Mouse (Mus musculus) bone marrow, adult 2 months (tissue): Measurements from ENCODE around the gene Mgat4e. TPM values are rescaled to one million over a fixed set of nuclear protein-coding genes. Genes with fewer than 3 reads are reported as not detected.

Source experiments
- H3K27ac ChIP-seq: fragments of 200-500 bp; 2 replicates; pipeline ENCODE4 v1.5.1; 2012; ENCODE audit warnings: low read depth, mild to moderate bottlenecking, control low read depth, inconsistent platforms, low read length; ENCODE audit not compliant: control insufficient read depth, poor library complexity, insufficient read depth
- H3K4me1 ChIP-seq: fragments of 200-500 bp; 2 replicates; pipeline ENCODE4 v1.6.1; 2011; ENCODE audit warnings: low read length; ENCODE audit not compliant: control insufficient read depth, insufficient read depth
- H3K4me3 ChIP-seq: fragments of 200-500 bp; replicated peaks from 2 replicates; pipeline ENCODE3; 2011; ENCODE audit warnings: mild to moderate bottlenecking, low read depth, low read length, control low read depth; ENCODE audit not compliant: control insufficient read depth
- CTCF ChIP-seq: fragments of 200-500 bp; IDR thresholded peaks from 2 replicates; pipeline ENCODE4 v1.5.1; 2011; ENCODE audit warnings: low read length, control low read depth; ENCODE audit not compliant: control insufficient read depth, insufficient read depth
- POLR2A ChIP-seq: fragments of 200-500 bp; IDR thresholded peaks from 2 replicates; pipeline ENCODE4 v1.6.1; 2011; ENCODE audit warnings: low read depth, mild to moderate bottlenecking, control low read depth, low read length, borderline replicate concordance; ENCODE audit not compliant: control insufficient read depth
- WGBS: fragments of 180-500 bp; shearing (Covaris S2); methylation state at CpG from one replicate; pipeline ENCODE4 v1.1.7; 2018; 5-methylcytosine and 5-hydroxymethylcytosine counted together
- polyA plus RNA-seq: library from polyadenylated mRNA; stranded (reverse); fragments of >200 nt; gene quantifications from 2 replicates; pipeline ENCODE4 v1.2.4, GENCODE M21; 2011; ENCODE audit warnings: low replicate concordance; ENCODE audit not compliant: missing spikeins, insufficient read depth, insufficient read length

Gene Mgat4e
- polyA plus RNA-seq: not detected in 2 replicates

GRCm38 (mm10) chr1:134549632-134550132 is at the start of gene Mgat4e:
Gene Mgat4e, minus strand, starts transcription at chr1:134549682.
- Histone ChIP-seq H3K4me3 (no peak within 1 kb of the TSS), H3K27ac (no peak within 1 kb of the TSS), H3K4me1 (no peaks in the 10 kb centered on the region)
- TF ChIP-seq POLR2A (no peak), CTCF (no peak)
- WGBS: 24% methylated on average over 7 of the region's 7 CpGs

GRCm38 (mm10) chr1:134597339-134598054 is 48.0 kb upstream of the Mgat4e start:
- TF ChIP-seq POLR2A (no peak), CTCF (no peak)
- H3K4me3 ChIP-seq: no peak overlapping the region
- 20% methylated on average over 9 of the region's 9 CpGs for WGBS
- no peaks in the 10 kb centered on the region; the same call in 1 of the 2 replicates for H3K4me1 ChIP-seq
- H3K27ac ChIP-seq: no peak overlapping the region

DNA sequence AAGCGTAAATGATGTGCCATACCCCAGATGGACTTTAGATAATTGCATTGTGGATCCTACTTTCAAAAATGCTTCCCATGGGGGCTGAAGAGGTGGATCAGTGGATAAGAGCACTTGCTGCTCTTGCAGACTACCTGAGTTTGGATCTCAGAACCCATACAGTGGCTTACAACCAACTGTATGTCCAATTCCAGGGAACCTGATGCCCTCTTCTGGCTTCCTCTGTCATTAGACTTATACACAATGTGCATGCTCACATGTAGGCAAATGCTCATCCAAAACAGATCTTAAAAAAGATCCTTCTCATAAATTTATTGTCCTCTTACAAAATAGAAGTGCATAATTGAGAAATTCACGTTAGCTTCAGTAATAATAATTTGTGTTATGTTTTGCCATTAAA is 42.3 kb upstream of the Mgat4e start:
- Histone ChIP-seq H3K4me1 (no peaks in the 10 kb centered on the region), H3K27ac (no peak overlapping the region), H3K4me3 (no peak overlapping the region)
- 82% methylated on average over 2 of the region's 2 CpGs for WGBS
- TF ChIP-seq CTCF (no peak), POLR2A (no peak)

DNA sequence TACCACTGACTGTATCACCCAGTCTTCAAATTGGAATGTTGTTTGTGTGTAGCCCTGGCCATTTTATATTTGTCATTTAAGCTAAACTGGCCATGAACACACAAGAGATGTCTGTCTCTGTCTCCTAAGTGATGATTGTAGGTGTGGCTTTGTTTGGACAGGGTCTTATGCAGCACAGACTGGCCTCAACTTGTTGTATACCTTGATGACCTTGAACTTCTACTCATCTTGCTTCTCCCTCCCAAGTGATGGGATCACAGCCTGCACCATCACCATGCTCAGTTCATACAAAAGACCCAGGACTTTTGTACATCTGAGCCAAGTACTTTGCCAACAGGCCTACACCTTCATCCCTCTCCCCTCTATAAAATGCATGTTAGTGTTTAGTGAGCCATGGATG is 40.2 kb upstream of the Mgat4e start:
- H3K4me1 ChIP-seq: no peaks in the 10 kb centered on the region
- H3K4me3 ChIP-seq: no peak overlapping the region
- TF ChIP-seq POLR2A (no peak), CTCF (no peak)

GRCm38 (mm10) chr1:134583560-134583959 is 34.1 kb upstream of the Mgat4e start:
- H3K27ac ChIP-seq: no peak overlapping the region
- H3K4me1 ChIP-seq: no peaks in the 10 kb centered on the region
- TF ChIP-seq CTCF: no peak
- TF ChIP-seq POLR2A: no peak
- WGBS: 32% methylated on average over 3 of the region's 3 CpGs
- H3K4me3 ChIP-seq: no peak overlapping the region

More for the DNA sequence above, 40.2 kb upstream of the Mgat4e start:
- H3K27ac ChIP-seq: no peak overlapping the region

DNA sequence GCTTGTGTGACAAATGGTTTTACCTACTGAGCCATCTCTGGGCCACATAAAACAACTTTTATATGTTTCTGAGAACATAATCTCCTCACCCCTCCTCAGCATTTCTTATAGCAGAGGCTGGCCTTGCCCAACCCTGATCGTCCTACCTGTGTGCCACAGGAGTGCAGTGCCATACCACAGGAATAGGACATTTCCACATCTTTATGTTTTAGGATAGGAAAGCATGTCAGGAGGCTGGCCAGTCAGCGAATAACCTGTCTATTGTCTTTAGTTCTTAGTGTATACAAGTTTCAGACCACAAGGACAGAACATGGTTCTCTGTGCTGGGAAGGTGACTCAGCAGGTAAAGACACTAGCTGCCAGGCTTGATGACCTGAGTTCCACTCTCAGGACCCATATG is 31.3 kb upstream of the Mgat4e start:
- Histone ChIP-seq H3K4me1 (no peaks in the 10 kb centered on the region), H3K27ac (no peak overlapping the region), H3K4me3 (no peak overlapping the region)
- WGBS: 77% methylated on average over 2 of the region's 2 CpGs
- no peak for TF ChIP-seq POLR2A
- no peak for TF ChIP-seq CTCF

GRCm38 (mm10) chr1:134577384-134578120 is 28.1 kb upstream of the Mgat4e start:
- Histone ChIP-seq H3K27ac (no peak overlapping the region), H3K4me1 (no peaks in the 10 kb centered on the region; the same call in 1 of the 2 replicates), H3K4me3 (no peak overlapping the region)
- no peak for TF ChIP-seq POLR2A
- no peak for TF ChIP-seq CTCF
- 85% methylated on average over 6 of the region's 6 CpGs for WGBS

GRCm38 (mm10) chr1:134573932-134574315 is 24.4 kb upstream of the Mgat4e start:
- Histone ChIP-seq H3K4me3 (no peak overlapping the region), H3K4me1 (peaks cover 2% of the 10 kb centered on the region), H3K27ac (no peak overlapping the region)
- WGBS: 60% methylated on average over 5 of the region's 5 CpGs
- no peak for TF ChIP-seq POLR2A
- TF ChIP-seq CTCF: no peak

- H3K27ac ChIP-seq: no peak overlapping the region
- TF ChIP-seq CTCF: no peak
- TF ChIP-seq POLR2A: no peak
- no peak overlapping the region for H3K4me3 ChIP-seq
- WGBS: 52% methylated on average over 1 of the region's 1 CpGs
- peaks cover 2% of the 10 kb centered on the region for H3K4me1 ChIP-seq
Observed at GRCm38 (mm10) chr1:134573300-134573931, 23.9 kb upstream of the Mgat4e start.
